Mouse (Mus musculus) kidney, adult 9 months (tissue): Measurements from ENCODE around the gene Syngr3.
"Not testable (repeated sequence)": the region's sequence is repeated elsewhere in the genome, so short reads cannot be mapped to it uniquely, and the experiment has no call there.

Experiments used
- DNase-seq: peaks from one replicate; pipeline ENCODE4 v3.0.0; 2022

Syngr3 gene

DNA sequence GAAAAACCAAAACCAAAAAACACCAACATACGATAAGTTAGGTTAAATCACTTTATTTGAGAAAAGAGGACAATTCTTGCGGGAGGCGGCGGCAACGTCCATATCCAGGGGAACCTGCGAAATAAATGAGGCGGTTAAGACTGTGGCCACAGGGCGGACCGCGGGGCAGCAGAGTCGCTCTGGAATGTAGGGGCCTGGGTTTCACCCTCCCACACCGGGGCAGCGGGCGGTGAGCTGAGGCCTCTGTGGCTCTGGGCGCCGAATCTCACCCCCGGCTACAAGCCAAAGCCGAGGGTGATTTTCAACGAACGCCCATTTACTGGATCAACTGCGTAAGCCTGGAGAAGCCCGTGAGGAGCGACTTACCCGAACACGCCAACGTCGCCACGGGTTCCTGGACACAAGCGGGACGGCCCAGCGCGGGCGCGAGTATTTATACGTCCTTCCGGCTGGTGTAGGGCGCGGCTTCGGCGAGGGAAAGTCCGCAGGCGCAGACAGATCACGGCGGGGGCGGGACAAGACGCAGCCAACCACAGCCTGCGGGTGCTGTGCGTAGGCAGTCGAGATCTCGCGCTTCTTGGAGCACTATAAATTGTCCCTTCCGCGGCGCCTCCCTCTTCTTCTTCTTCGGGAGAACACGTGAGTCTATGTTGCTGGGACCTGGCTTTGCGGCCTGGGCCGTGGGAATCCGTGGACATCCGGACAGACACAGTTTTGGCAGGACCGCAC is 29.9 kb upstream of the Syngr3 start:
- DNase-seq, result peak; percentile 99

DNA sequence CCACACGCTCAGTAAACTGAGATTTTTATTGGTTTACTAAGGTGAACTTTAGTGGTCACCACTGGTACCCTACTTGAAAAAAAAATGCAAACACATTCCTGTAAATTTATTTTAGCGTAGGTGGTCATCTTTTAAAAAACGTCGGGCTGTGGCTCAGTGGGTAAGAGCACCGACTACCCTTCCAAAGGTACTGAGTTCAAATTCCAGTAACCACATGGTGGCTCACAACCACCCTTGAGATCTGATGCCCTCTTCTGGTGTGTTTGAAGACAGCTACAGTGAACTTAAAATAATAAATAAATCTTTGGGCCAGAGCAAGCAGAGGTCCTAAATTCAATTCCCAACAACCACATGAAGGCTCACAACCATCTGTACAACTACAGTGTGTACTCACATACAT is 29.2 kb upstream of the Syngr3 start:
- DNase-seq, result not testable (repeated sequence)

DNA sequence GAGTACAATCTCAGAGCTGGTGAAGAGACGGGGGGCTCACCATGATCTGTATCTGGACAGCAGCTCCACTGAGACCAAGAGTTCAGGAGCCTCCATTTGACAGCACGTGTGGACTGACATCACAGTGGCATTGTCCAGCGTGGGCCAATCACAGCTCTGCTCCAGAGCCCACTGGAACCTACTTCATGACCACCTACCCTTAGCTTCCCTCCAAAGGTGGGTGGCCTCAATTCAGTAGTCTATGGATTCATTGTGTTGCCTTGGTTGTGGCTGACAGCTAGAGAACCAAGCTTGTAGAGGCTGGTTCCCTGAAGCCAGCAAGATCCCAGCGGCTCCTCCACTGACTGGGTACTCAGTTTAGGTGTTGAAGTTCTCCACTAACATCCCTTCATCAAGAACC is 28.2 kb upstream of the Syngr3 start, which contains the start of the genes Rnf151 and Rps2:
Gene Rnf151, minus strand, starts transcription at position 121 of the 400 bp plus-strand sequence.
Gene Rps2, plus strand, starts transcription at position 174 of the 400 bp plus-strand sequence.
- no peak for DNase-seq

DNA sequence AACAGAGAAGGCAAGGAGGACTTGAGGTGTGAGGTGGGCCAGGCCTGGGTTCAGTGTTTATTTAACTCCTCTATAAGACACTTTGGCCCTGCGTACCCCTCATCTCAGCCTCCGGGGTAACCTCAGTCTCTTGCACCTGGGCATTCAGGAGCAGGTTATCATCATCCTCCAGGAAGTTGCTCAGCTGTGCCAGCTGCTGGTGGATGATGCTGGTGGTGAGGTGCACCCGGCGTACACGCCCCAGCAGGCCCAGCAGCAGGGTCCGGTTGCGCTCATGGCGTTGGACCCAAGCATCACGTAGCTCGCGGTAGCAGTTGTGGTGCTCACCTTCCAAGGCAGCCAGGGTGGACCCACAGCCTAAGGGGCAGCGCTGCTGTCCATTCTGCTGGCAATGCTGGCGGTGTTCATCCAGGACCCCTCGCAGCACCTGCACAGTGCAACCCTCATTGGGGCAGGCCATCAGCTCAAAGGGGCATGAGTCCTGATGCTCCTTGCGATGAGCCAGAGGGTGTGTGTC is 26.5 kb upstream of the Syngr3 start:
- DNase-seq, result no peak

DNA sequence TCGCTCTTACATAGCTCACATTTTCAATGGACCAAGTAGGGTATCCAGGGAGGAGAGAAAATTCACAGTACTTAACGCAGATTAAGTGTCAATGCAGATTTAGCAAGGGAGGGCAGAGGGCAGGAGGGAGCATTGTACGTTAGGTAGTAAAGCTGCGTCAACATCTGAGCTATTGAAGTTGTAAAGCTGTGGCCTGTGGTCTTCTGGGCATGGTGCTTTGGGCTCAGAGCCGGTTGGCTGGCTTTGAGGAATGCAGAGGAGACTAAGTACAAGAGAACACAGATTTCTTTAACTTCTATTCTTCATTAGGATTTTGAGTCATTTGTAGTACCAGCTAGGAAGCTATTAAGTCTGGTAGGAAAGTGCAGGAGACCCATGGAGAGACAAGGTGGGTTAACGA is 25.8 kb upstream of the Syngr3 start:
- DNase-seq, result no peak

DNA sequence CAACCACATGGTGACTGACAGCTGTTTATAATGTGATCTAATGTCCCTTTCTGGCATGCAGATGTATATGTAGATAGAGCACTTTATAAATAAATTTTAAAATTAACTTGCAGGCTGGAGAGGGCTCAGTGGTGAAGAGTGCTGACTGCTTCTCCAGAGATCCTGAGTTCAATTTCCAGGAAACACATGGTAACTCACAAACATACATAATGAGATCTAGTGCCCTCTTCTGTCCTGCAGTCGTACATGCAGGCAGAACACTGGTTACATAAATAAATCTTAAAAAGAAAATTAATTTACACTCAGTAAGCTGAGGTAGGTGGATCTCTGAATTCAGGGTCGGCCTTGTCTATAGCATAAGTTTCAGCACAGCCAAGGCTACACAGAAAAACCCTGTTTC is 18.9 kb upstream of the Syngr3 start:
- DNase-seq, result no peak

DNA sequence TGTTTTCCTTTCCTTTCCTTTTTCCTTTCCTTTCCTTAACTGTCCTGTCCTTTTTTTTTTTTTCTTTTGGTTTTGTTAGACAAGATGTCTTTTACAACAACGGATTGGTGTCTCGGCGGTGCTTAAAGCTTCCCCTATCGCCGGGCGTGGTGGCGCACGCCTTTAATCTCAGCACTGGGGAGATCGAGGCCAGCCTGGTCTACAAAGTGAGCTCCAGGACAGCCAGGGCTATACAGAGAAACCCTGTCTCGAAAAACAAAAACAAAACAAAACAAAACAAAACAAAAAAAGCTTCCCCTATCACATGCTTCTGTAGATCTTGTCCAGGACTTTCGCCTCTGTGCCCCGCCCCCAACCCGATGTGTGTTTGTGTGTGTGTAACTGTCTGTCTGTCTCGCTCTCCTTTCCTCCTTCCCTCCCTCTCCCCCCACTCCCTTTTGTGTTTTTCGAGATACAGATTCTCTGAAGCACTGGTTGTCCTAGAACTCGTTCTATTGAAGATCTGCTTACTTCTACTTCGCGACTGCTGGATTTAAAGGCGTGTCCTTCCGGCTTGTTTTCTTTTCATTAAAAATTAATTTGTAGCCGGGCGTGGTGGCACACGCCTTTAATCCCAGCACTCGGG is 18.2 kb upstream of the Syngr3 start:
- no peak for DNase-seq

DNA sequence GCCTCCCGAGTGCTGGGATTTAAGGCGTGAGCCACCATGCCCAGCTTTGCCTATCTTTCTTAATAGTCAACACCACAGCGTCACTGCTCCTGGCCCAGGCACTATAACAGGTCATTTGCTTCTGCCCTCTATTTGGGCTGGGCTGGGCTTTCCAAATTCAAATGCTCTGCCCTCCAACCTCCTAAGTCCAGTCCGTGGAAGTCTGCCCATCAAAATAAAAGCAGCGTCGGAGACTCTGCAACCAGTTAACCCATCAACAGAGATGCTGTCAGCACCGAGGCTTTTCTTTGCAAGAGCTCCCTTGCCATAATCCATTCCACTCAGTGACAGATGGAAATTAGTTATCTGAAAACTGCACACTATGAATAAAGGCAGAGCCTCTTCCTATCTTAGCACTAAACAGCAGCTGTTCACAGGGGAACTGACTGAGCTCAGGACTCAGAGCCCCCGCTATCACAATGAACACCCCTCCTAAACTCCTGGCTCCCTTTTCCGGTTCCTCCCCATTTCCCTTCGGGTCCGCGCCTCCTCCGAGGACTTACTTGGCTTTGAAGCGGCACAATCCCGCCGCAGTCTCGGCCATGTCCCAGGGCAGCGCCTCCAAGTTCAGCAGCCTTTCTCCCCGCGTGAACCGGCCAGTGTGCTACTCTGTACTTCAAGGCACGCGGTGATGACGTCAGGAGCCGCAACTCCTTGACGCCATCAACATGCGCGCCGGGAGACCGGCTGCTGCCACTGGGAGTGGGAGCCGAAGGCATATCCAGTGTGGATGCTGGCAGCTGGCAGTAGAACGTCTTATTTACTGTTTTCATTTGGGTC is 17.4 kb upstream of the Syngr3 start, which contains the start of gene Tbl3:
Gene Tbl3, minus strand, starts transcription at position 679 of the 819 bp plus-strand sequence.
- peak; percentile 95 for DNase-seq

DNA sequence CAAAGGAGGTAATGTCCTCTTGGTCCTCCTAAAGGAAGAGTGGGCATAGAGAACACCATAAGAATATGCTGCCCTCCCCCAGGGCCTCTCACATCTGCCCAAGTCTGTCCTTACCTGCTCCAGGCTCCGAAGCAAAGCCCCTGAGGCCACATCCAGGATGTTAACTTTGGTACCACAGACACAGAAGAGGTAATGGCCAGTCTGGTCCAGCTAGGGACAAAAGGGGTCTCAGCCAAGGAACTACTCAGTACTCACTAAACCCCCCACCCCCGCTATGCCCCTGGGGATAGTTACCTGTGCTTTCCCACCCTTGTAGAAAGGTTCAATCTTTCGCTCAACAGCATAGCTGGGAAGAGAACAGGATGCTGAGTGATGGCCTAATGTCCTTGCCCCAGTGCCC is 16.1 kb upstream of the Syngr3 start:
- DNase-seq, result no peak

DNA sequence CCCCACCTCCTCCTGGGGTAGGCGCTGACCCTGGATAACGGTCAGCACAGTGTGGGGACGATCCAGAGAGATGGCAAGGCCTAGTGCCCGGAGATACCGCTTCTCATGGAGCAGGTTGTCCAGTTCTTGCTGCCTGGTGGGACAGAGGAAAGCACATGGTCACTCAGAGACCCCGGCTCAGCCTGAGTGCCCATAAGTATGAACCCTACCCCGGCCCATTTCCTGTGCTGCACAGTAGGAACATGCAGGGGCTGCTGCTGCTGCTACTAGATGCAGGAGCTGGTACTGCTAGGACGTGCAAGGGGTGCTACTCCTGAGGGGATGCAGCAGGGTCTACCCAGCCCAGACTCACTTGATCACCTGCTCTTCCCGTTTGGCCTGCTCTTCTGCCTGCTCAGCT is 11.5 kb upstream of the Syngr3 start:
- DNase-seq, result no peak

DNA sequence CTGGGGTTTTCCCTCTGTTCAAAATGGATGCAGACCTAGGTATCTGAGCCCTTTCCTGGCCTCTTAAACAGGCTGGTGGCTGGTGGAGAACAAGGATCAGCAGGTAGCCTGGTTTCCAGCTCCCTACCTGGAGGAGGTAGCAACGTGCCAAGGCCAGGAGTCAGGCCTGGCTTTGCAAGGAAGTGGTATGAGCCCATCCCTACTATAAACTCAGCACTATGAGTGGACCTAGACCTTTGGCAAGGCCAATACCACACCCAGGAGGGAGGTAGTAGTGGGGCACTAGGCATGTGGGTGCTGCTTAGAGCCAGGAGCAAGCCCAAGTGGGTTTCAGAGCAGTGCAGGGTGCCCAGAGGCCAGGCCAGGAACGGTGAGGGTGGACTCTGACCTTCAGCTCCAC is 9.7 kb upstream of the Syngr3 start:
- DNase-seq, result no peak

DNA sequence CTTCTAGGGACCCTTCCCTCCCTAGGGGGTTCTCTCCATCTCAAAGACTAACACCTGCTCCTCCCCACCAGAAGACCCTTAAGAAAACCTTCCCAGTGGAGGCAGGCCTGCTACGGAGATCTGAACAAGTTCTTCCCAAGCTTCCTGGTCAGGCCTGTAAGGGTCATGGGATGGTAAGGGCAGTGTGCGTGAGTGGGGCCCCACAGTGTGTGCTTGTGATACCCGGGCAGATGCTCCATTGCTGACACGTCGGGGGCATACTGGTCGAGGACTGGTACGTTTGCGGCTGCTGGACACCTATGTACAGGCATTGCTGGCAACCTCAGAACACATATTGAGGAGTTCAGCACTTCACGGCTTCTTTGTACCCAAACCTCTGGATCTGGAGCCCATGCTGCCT is 9.0 kb upstream of the Syngr3 start:
- DNase-seq, result no peak

DNA sequence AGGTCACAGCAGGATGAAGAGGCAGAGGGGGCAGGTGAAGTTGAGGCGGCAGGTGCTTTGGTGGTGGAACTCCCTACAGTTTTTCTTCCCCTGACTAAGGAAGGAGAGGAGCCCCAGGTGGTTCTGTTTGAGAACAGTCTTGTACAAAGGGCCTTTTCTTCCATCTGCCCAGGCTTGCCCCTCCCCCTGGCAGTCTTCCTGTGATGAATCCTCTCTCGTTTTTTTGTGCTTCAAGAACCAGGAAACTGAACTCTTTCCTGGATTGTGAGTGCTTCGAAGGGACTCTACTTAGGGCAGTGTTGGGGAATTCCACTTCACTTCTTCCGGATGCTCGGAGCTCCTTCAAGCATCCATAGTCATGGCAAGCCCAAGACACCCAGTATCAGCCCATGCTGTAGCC is 8.2 kb upstream of the Syngr3 start:
- DNase-seq, result no peak

DNA sequence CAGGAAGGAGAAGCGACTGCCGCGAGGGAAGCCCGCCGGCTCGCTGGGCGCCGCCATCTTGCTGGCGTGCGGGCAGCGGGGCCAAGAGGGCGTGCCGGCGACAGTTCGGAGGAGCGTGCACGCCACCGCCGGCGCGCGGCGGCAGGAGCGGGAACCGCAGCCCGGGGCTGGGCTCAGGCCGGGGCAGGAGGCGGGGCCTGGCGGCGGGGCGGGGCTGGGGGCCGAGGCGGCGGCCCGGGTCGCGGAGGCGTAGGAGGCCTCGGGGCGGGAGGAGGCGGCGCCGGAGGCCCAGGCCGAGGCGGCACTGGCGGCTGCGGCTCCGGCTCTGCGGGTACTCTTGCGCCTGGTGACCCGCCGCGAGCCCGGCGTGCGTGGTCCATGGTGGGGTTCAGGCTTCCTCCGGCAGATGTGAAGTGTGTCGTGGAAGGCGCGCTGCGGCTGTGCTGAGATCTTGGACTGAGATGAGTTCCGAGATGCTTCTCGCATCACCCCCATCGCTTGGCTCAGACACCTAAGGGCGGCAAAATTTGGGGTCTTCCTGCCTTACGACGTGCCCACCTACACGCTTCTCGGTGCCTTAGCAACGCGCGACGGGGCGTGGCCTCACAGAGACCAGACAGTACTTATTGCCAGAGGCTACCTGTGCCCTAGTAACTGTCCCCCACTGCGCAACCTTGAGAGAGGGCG is 6.4 kb upstream of the Syngr3 start, which contains the start of the genes Gfer and Noxo1:
Gene Gfer, minus strand, starts transcription at position 146 of the 687 bp plus-strand sequence.
Gene Noxo1, plus strand, starts transcription at position 224 of the 687 bp plus-strand sequence.
- peak; percentile 84 for DNase-seq

DNA sequence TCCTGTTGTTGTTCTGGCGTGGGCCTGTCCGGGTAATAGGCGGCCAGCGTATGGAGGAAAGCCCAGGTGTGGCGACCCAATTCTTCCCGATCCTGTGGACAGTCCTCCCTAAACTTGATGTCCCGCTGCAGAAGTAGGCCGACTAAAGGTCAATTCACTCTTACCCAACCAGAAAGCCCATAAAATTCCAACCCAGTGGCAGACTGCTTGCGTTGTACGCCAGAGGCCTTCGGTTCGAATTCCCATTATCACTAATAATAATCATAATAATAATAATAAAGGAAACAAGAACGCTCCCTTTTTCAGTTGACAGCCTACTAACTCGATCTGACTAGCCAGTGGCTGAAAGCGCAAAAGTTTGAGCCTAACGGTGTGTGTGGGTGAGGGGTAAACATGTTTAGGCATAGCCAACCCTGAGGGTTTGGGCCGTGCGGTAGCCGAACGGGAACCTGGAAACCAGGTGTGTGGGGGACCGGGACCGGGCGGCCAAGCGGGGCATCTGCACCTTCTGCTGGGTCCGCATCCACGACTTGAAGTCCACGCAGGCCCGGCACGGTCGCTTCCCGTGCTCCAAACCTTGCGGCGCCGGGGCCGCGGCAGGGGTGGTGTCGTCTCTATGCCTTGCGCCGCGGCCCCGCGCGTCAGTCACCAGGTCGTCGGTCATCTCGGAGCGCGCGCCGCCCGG is 5.7 kb upstream of the Syngr3 start:
- peak; percentile 63 for DNase-seq

DNA sequence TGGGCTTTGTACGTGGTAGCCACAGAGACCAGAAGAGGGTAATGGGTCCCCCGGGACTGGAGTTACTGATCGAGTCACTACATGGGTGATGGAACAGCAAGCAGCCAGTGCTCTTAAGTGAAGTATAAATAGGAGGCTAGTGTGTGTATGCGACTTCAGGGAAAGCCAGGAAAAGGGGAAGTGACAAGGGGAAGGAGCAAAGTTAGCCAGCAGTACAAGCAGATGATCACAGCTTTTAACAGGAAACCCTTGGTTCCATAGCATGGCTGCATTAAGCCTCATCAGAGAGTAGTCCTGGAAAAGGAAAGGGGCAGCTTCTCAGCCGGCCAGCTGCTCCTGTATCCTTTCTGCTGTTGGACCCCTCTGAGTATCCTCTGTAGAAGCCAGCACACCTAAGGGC is 2.6 kb upstream of the Syngr3 start:
- no peak for DNase-seq

DNA sequence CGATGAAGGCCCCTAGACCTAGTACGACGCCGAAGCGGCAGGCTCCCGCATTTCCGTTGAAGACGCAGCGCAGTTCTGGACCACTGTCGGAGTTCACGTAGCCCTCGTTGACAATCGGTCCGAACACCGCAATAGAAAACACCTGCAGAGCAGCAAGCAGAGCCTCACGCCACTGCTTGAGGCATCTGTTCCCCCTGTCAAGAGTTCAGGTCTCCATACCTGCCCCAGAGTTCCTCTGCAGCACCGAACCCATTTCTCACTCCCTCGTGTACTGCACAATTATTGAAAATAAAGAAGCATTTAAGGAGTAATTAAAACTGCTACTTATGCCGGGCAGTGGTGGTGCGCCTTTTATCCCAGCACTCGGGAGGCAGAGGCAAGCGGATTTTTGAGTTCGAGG is 2.2 kb downstream of the Syngr3 start:
- no peak for DNase-seq

DNA sequence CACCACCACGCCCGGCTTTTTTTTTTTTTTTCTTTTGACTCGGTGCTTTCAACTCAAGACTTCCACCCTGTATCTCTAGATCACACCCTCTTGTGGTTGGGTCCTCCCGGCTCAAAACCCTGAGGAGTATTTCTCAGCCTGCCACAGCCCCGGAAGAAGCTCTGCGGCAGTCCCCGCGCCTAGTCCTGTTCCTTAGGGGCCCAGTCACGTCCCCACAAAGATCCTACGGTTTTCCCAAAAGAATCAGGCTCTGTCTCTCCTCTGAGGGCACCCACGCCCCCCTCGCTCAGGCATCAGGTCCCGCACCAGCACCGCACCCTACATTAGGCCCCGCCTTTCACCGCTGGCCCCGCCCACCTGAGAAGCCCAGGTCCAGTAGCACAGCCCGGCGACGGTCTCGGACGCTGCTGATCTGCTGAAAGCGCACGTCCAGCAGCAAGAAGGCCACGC is 2.6 kb downstream of the Syngr3 start:
- peak; percentile 56 for DNase-seq

DNA sequence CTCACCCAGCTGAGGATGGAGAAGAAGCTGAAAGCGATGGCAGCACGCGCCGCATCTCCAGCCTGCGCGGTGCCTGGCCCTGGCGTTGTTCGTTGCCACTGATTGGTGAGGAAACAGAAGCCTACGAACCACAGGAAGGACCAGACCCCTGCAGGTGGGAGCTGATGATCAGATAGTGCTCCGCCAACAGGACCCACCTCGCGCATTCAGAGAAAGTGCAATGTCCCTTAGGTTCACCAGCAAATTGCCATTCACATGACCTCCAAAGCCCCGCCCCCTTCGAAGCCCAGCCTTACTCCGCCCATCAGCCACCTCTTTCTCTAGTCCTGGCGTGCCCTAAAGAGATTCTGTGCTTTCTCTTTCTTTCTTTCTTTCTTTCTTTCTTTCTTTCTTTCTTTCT is 3.2 kb downstream of the Syngr3 start:
- DNase-seq, result peak; percentile 66

DNA sequence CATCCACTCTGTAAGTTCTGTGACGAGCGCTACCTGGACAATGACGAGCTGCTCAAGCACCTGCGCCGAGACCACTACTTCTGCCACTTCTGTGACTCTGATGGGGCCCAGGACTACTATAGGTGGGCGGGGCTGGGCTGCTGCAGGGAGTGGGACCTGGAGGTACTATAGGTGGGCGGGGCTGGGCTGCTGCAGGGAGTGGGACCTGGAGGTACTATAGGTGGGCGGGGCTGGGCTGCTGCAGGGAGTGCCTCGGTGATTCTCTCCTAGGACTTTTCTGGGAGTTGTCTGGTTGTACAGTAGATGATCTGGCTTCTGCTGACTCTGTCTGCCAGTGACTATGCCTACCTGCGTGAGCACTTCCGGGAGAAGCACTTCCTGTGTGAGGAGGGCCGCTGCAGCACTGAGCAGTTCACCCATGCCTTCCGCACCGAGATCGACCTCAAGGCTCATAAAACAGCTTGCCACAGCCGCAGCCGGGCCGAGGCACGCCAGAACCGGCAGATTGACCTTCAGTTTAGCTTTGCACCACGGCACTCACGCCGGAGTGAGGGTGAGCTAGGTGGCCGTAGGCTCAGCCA is 12.2 kb downstream of the Syngr3 start:
- DNase-seq, result no peak

DNA sequence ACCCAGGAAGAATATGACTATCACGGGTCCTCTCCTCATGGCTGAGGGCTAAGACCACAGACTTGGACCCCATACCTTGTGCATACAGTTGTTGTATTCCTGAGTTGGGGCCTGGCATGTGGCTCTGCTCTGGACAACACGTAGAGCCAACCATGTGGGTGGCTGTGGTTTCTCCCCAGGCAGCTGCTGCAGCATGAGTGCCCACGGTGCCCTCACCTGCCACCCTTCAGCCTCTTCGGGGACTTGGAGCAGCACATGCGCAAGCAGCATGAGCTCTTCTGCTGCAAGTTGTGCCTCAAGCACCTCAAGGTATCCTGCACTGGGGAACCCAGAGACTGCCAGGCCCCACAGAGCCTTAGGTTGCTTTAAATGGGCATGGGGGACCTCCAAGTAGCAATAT is 12.9 kb downstream of the Syngr3 start:
- no peak for DNase-seq

DNA sequence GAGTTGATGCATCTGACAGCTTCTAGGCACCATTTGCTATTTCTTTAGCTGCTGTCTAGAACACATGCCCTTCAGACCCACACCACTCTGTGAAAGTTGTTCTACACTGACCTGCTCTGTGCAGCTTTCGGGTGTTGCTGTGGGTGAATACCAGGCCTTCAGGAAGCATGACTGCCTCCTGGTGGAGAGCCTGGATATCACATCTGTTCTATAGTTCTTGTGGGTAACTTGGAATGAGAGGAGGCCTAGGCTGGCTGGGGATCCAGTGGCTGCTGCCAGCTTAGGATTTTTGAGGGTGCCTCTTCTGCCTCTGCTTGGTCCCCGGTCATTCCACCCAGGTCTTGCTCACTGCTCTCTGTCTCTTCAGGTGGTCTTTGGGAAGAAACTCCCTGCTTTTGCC is 13.6 kb downstream of the Syngr3 start:
- DNase-seq, result peak; percentile 78
